Mouse (Mus musculus) adrenal gland, adult (tissue): ENCODE data around the gene Tle3.
A peak's percentile ranks its signal among the peaks of the same experiment; 100 is the strongest.

Experiments used
- DNase-seq, 2 experiments: peaks; one replicate each; pipeline ENCODE4 v3.0.0; 2022 to 2023; ENCODE audit warnings: low spot score in 1 of 2; ENCODE audit not compliant: inconsistent age in 2 of 2

Gene Tle3

DNA sequence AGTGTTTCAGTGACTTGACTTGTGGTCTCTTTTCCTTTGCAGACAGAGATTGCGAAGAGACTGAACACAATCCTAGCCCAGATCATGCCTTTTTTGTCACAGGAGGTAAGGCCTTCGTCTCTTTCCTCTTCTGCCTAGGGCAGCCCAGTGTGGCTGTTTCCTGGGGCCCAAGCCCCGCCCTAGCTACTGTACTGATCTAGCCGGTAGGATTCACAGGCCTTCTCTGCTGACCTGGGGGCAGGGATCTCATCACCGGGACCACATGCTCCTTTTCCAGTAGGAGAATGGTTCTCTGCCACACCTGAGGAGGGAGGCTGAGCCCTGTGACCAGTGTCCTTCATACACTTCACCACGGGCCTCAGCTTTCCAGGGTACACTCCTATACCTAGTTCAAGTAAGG, 21.0 kb downstream of the Tle3 start:
- no peak for DNase-seq

DNA sequence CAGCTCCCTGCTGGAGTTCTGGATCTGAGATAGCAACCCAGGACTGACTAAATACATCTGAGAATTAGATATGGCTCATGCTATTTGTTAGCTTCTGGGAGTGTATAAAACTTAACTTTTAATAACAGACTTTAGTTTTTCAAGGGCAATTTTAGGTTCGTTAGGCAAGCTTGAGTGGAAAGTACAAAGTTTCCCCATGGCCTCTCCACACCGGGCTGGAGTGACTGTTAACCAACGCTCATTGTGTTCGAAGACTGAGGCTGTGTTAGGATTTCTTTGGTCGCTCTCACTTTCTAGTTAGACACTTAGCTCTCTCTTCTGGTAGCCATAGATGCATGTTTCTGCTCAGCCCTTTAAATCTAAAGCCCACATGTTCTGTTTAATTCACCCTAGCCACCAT, 21.7 kb downstream of the Tle3 start:
- no peak for DNase-seq

DNA sequence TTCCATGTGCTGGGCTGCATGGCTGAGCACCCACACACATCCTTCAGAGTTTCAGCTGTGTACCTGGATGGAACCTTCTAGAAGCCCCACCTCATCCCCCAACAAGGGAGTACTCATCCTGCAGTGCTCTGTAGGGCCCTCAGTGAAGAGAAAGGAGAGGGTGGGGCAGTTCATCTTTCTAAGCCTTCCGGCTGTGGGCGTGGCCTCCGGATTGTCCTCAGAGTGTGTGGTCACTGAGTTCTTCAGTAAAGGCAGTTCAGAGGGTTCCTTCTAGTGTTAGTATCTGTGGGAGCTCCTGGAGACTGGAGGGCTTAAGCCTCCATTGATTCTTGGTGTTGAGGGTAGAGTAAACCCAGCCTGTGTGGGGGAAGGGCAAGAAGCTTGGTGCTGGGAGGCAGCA, 22.9 kb downstream of the Tle3 start:
- no peak for DNase-seq

DNA sequence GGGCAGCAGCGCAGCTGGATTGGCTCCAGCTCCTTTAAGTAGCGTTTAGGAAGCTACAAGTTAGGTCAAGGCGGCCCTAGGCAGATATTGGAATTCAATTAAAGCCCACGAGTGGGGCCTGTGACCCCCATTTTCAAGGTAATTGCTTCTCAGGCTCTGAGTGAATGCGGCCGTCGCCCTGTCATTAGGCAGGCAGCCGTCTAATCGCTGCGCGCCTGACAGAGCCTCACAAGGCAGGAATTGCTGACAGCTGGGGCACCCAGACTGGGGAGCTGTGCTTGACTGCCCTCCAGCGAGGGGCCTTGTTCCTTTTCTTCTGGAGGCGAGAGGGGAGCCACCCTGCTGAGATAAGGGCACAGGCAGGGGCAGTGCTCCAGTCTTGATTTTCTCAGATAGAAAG, 24.3 kb downstream of the Tle3 start:
- no peak for DNase-seq

DNA sequence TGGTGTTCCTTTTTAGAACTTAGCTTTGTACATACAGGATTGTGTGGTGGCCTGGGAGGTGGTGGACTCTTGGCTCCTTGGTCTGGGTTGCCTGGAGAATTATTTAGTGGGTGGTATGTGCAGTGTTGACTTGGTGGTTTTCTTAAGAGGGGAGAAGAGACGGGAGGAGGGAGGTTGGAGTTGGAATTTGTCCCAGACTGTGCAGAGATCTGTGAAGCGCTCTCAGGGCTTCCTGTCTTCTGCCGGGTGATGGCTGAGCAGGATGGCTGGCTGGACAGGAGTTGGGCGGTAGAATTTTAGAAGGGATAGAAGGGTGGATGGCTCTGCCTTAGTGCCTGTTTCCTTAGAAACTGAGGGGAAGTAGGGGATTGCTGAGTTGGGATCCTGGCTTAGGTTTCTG, 25.0 kb downstream of the Tle3 start:
- no peak for DNase-seq

- DNase-seq, result no peak
Observed at GRCm38 (mm10) chr9:61398160-61398559, 26.0 kb downstream of the Tle3 start.

- no peak for DNase-seq
Observed at GRCm38 (mm10) chr9:61400132-61400531, 28.0 kb downstream of the Tle3 start.

- DNase-seq, result peak in 1 of 2 experiments; percentile 63
Observed at GRCm38 (mm10) chr9:61401664-61402063, 29.5 kb downstream of the Tle3 start.

GRCm38 (mm10) chr9:61402268-61402667, 30.1 kb downstream of the Tle3 start:
- peak; percentile 87 to 91 for DNase-seq

GRCm38 (mm10) chr9:61402716-61403115, 30.6 kb downstream of the Tle3 start:
- DNase-seq, result peak in 1 of 2 experiments; percentile 76

DNA sequence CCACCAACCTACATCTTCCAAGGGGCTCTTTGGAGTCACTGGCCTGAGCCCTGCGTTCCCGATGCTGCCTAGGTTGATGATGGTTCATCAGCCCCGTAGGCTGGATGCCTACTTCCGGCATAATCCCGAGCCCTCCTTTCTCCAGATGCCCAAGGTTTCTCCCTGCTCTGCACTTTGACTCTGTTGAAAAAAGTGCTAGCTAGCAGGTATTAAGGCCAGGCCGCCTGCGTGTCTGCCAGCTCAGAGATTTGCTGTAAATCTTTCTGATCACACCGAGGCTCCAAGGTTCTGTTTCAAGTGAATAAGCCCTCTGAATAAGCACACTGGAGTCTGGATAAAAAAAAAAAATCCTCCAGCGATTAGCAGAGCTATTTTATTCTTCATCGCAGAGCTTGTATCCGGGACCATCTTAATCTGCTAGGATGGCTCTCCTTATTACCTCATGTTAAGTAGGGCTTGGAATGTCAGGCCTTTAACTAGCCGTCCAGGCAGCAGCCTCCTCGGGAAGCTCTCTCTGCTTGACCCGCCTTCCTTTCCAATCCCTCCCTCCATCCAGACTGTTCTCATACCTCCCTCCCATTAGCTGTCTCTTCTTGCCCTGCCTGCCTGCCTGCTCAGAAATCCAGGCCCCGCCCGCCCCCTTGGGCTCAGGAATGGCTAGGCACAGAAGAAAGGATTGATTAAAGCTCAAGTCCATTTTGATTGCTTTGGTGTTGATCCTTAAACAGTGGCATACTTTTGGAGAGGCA, 31.9 kb downstream of the Tle3 start:
- peak; percentile 77 to 88 for DNase-seq

GRCm38 (mm10) chr9:61404615-61404980, 32.4 kb downstream of the Tle3 start:
- DNase-seq, result no peak

DNA sequence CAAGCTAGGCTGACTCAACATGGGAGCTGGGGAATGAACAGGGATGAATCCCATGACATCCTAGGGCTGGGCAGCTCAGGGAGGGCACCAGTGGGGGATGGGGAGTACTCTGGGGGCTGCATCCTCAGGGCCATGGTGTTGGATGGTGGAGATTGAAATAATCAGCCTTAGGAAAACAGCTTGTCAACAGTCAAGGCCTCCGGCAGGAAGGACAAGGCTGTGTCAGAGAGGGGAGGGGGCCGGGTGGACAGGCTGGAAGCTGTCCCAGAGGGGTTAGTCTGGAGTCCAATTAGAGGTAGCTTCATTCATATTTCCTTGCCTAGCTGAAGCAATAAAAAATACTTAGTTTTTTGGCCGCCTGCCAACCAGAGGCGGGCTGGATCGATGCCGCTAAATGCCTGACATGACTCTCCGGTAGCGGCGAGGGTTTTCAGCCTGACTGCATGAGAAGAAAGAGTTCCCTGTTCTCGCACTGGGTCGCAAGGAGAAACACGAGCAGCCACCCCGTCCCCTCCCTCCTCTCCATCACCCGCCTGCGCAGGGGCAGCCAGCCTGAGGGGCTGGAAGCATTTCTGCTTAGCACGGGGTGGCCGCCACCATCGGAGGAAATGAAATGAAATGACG, 32.9 kb downstream of the Tle3 start:
- DNase-seq, result peak; percentile 89 to 95

GRCm38 (mm10) chr9:61406343-61406742, 34.2 kb downstream of the Tle3 start:
- DNase-seq, result no peak

GRCm38 (mm10) chr9:61409046-61409445, 36.9 kb downstream of the Tle3 start:
- no peak for DNase-seq

DNA sequence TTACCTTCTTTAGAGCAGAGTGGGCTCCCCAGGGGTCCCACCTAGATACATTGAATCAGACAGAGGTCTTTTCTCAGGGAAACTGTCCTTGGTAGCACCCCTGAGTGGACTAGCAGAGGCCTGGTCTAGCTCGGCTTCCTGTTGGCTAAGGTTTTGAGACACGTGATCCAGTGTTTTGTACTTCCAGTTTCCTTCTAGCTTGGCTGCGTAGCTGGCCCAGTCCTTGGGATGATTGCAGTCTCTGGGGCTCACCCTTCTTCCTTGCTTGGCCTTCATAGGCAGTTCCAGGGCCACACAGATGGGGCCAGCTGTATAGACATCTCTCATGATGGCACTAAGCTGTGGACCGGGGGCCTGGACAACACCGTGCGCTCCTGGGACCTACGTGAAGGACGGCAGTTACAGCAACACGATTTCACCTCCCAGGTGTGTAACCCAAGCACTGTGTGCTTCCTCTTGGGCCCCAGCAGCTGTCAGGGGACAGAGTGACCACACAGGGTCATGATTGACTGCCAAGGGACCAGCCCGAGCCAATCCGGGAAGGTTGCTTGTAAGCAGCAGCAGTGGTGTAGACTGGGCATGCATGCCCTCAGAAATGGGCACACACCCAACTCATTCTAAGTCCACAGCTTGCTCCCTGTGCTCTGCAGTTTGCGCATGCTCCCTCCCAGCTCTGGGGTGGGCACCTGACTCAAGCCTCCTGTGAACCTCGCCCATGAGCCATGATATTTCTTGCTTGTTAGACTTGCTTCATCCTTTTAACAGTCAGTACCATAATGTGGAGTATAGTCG, 41.7 kb downstream of the Tle3 start:
- DNase-seq, result peak in 1 of 2 experiments; percentile 62

DNA sequence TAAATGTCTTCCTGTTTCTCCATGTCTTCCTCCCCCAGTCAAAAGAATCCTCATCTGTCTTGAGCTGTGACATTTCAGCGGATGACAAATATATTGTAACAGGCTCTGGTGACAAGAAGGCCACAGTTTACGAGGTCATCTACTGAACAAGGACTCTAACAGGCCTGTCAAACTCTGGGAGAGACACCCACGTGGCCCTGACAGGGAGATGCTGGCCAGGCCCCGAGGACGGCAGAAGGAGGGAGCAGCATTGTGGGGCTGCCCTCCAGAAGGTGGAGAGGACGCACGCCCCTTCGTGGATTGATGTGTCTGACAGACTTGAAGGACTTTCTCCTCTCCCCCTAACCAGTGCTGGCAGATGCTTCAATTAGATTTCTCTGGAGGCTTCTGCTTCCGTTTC, 44.4 kb downstream of the Tle3 start:
- peak; percentile 62 to 92 for DNase-seq

DNA sequence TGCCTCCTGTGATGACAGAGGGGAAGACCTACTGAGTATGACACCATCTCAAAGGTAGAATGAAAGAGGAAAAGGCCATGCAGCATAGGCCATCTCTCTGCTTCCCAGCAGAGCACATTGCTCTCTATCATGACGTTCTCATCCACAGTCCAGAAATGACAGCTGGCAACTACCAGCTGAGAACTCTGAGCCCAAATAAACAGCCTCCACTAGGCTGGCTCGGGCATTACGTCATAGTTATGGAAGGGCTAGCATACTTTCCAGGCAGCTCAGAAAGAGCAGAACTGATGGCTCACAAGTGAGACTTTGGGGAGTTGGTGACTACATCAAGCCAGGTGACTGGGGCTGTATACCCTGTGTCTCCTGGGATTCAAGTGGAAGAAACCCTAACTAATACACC, 49.5 kb downstream of the Tle3 start:
- no peak for DNase-seq

- DNase-seq, result no peak
Observed at GRCm38 (mm10) chr9:61424245-61424644, 52.1 kb downstream of the Tle3 start.

GRCm38 (mm10) chr9:61426493-61426892, 54.3 kb downstream of the Tle3 start:
- no peak for DNase-seq

DNA sequence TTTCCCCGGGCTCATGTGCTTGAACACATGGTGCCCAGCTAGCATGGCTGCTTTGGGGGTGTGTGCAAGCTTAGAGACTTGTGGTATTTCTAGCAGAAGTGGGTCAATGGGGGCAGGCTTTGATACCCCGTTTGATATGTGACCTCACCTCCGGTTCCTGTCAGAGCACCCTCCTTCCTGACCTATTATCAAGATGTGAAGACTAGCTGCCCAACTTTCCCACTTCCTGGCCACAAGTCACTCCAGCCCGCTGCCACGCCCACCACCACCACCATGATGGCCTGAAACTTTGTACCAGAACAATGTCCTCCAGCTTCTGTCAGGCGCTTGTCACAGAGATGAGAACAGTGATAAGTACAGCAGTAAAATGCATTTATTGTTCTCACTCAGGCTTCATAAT, 54.9 kb downstream of the Tle3 start:
- DNase-seq, result no peak

GRCm38 (mm10) chr9:61427901-61428300, 55.7 kb downstream of the Tle3 start:
- no peak for DNase-seq
